Mouse (Mus musculus) intestine, embryonic 16.5 days (tissue): ENCODE data around the gene Taf9b. TPM values are rescaled to one million over a fixed set of nuclear protein-coding genes. Genes with fewer than 3 reads are reported as not detected.
A peak's percentile ranks its signal among the peaks of the same experiment; 100 is the strongest.
"Not testable (repeated sequence)": the region's sequence is repeated elsewhere in the genome, so short reads cannot be mapped to it uniquely, and the experiment has no call there.

Experiments
- ATAC-seq: fragments of 200-750 bp; cut with Nextera tagmentation; 2 replicates; pipeline ENCODE4 v1.8.0; 2017; ENCODE audit warnings: moderate TSS enrichment, moderate library complexity
- H3K27ac ChIP-seq: fragments of 300-500 bp; sonication (generic); 2 replicates; pipeline ENCODE4 v1.5.1; 2014; ENCODE audit warnings: mild to moderate bottlenecking, low read length
- H3K27me3 ChIP-seq: fragments of 300-500 bp; sonication (generic); replicated peaks from 2 replicates; pipeline ENCODE4 v1.6.1; 2014; ENCODE audit warnings: low read length, control low read depth, mixed read lengths; ENCODE audit not compliant: control insufficient read depth, insufficient read depth
- H3K36me3 ChIP-seq: fragments of 300-500 bp; sonication (generic); 2 replicates; pipeline ENCODE4 v1.6.1; 2014; ENCODE audit warnings: low read length, control low read depth; ENCODE audit not compliant: control insufficient read depth, insufficient read depth
- H3K4me1 ChIP-seq: fragments of 300-500 bp; sonication (generic); 2 replicates; pipeline ENCODE4 v1.6.1; 2014; ENCODE audit warnings: low read length, control low read depth, mixed read lengths; ENCODE audit not compliant: control insufficient read depth, insufficient read depth
- H3K4me2 ChIP-seq: fragments of 300-500 bp; sonication (generic); 2 replicates; pipeline ENCODE4 v1.6.1; 2014; ENCODE audit warnings: low read depth, low read length, control low read depth
- H3K4me3 ChIP-seq: fragments of 300-500 bp; sonication (generic); 2 replicates; pipeline ENCODE4 v1.5.1; 2014; ENCODE audit warnings: mild to moderate bottlenecking, low read length
- H3K9ac ChIP-seq: fragments of 300-500 bp; sonication (generic); 2 replicates; pipeline ENCODE4 v1.6.1; 2014; ENCODE audit warnings: low read depth, low read length
- H3K9me3 ChIP-seq: fragments of 300-500 bp; sonication (generic); 2 replicates; pipeline ENCODE4 v1.6.1; 2016; ENCODE audit warnings: low read length, control low read depth; ENCODE audit not compliant: control insufficient read depth
- WGBS: fragments of 180-500 bp; shearing (Covaris S2); extraction: QIAGEN DNeasy Blood & Tissue Kit; methylation state at CpG from one replicate; pipeline ENCODE4 v1.1.7; 2014; 5-methylcytosine and 5-hydroxymethylcytosine counted together
- polyA plus RNA-seq: library from polyadenylated mRNA; unstranded; fragments of >200 nt; fragmentation: Nextera tagmentation; extraction: Ambion mirVana; gene quantifications from 2 replicates; pipeline ENCODE4 v1.2.1, GENCODE M21; 2015

Gene Taf9b
- 8.5 and 9.1 TPM in 2 replicates for polyA plus RNA-seq

DNA sequence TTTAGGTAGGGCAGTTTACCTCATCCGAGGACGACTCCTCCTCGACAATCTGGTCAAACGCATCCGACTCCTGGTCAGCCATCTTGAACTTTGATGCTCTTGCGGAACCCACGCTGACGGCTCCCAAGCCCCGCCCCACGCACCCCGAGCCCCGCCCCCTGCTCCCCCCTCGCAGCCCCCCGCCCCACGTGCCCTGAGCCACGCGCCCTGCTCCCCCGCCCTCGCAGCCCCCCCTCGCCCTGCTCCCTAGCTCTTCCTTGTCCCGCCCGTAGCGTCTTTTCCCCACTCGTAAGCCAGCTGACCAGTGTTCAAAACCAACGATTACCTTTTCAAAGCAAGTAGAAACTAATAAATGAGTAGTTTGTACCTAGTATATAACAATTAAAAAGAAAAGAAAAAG is at the start of gene Taf9b:
Gene Taf9b (minus strand): TSS at position 101 of the 400 bp plus-strand sequence.
- ATAC-seq = no peak
- no peaks in the 10 kb centered on the region for H3K27me3 ChIP-seq
- peak within 1 kb of the TSS; percentile 74; the same call in 1 of the 2 replicates for H3K9ac ChIP-seq
- no peaks in the 10 kb centered on the region; the same call in 1 of the 2 replicates for H3K9me3 ChIP-seq
- H3K4me3 ChIP-seq = peak within 1 kb of the TSS; percentile 66
- no peaks in the 10 kb centered on the region for H3K4me1 ChIP-seq
- 97% methylated on average over 16 of the region's 25 CpGs for WGBS
- no peaks in the 10 kb centered on the region for H3K36me3 ChIP-seq
- H3K4me2 ChIP-seq = peak within 1 kb of the TSS; percentile 49
- H3K27ac ChIP-seq = no peak within 1 kb of the TSS

DNA sequence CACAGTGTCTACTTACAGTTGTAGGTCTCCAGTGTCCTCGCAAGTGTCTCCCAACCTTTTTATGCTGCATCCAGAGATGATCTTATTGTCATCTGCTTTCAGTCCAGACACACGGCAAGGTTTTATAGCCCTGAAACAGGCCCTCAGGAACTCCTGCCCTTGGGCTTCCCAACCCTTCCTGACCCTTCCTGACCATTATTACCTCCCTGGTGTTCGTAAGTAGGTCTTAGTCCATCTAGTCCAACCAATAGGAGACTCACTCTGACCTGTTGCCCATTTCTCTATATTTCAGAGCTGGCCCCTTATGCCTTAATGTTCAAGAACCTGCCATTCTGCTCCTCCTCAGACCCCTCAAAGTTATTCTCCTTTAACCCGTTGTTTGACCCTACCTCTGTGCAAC is 34.3 kb upstream of the Taf9b start, which contains the start of gene Fnd3c2:
Gene Fnd3c2 (minus strand): TSS at position 101 of the 400 bp plus-strand sequence.
- no peaks in the 10 kb centered on the region for H3K36me3 ChIP-seq
- WGBS = 80% methylated on average over 4 of the region's 4 CpGs
- no peak within 1 kb of the TSS for H3K4me2 ChIP-seq
- H3K4me1 ChIP-seq = no peaks in the 10 kb centered on the region
- no peak within 1 kb of the TSS for H3K4me3 ChIP-seq
- no peak for ATAC-seq
- no peaks in the 10 kb centered on the region for H3K27me3 ChIP-seq
- H3K9me3 ChIP-seq = no peaks in the 10 kb centered on the region
- H3K27ac ChIP-seq = no peak within 1 kb of the TSS
- no peak within 1 kb of the TSS for H3K9ac ChIP-seq

DNA sequence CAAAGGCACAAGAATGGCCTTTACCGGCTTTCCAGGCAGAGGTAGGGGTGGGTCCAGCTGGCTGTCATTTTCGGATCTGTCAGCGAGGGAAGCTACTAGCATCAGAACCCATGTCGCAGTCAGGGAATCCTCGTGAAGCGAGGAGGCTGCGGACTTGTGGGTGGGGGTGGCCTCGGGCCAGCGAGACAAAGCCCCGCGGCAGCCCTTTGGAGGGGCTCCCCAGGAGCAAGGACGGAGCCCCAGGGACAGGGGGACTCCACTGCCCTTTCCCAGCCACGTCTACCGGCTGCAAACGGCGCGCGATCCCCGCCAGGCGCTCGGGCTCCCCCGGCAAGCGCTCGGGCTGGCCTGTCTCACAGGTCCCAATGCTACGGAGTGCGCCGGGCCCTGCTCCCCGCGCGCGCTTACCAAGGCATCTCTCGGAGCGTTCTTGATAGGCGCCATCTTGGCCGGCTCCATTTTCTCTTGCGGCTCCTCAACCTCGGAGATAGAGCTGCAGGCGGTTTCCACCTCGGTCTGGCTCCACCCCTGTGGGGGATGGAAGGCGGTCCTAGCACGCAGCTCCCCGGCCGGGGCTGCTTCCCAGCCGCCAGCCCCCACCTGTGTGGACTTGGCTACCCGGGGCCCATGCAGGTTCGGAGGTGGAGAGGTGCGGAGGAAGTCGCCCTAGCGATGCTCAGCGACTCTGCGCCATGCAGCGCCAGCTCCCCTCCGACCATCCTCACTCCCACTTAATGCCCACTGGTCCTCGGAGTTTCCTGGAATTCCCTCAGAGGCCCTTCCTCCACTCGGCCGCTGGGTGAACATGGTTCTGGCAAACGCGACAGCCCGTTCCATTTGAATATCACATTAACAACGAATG is 1.6 kb downstream of the Taf9b start:
- H3K4me3 ChIP-seq = peak overlapping the region; percentile 66
- ATAC-seq = peak; percentile 97
- peak overlapping the region; percentile 74 for H3K9ac ChIP-seq
- WGBS = 12% methylated on average over 54 of the region's 60 CpGs
- no peaks in the 10 kb centered on the region for H3K27me3 ChIP-seq
- no peaks in the 10 kb centered on the region for H3K36me3 ChIP-seq
- H3K9me3 ChIP-seq = no peaks in the 10 kb centered on the region; the same call in 1 of the 2 replicates
- H3K27ac ChIP-seq = no peak overlapping the region; the same call in 1 of the 2 replicates
- peak overlapping the region; percentile 49 for H3K4me2 ChIP-seq
- no peaks in the 10 kb centered on the region for H3K4me1 ChIP-seq

DNA sequence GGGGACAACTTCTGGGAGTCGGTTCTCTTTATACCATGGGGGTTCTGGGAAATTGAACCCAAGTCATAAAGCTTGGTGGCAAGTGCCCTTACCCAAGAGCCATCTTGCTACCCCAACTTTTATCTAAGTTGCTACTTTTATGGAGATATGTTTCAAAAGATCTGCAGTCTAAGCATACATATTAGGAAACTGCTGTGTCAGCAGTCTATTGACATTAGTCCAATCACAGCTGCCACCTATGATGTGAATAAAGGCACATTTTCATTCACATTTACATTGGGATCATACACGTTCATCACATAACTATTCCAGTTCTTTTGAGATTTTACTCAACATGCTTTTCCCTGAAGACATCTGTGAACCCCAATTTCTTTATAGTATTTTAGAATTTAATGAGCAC is 11.9 kb downstream of the Taf9b start:
- no peak overlapping the region for H3K4me3 ChIP-seq
- 82% methylated on average over 2 of the region's 2 CpGs for WGBS
- H3K9ac ChIP-seq = no peak overlapping the region
- H3K27me3 ChIP-seq = no peaks in the 10 kb centered on the region
- no peaks in the 10 kb centered on the region for H3K9me3 ChIP-seq
- H3K4me2 ChIP-seq = no peak overlapping the region
- H3K27ac ChIP-seq = no peak overlapping the region
- no peak for ATAC-seq
- no peaks in the 10 kb centered on the region for H3K36me3 ChIP-seq
- H3K4me1 ChIP-seq = no peaks in the 10 kb centered on the region

DNA sequence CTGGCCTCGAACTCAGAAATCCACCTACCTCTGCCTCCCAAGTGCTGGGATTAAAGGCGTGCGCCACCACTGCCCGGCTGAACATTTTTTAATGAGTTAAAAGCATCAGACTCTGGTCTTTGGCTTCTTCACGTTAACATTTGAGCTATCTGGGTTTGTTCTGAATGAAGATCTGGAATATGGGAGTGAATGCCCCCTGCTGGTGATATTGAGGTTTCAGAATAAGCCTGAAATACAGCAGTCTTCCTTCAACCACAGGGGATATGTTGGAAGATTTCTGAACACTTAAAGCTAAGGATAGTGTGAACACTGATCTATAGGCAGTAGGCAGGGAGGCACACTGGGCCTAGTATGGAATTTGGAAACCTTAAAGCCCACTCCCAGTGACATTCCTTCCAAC is 22.1 kb downstream of the Taf9b start:
- Histone ChIP-seq H3K36me3 (no peaks in the 10 kb centered on the region), H3K27me3 (no peaks in the 10 kb centered on the region), H3K4me2 (no peak overlapping the region), H3K27ac (no peak overlapping the region), H3K9me3 (no peaks in the 10 kb centered on the region), H3K9ac (no peak overlapping the region), H3K4me1 (no peaks in the 10 kb centered on the region), H3K4me3 (no peak overlapping the region)
- WGBS = 82% methylated on average over 5 of the region's 5 CpGs
- no peak for ATAC-seq

DNA sequence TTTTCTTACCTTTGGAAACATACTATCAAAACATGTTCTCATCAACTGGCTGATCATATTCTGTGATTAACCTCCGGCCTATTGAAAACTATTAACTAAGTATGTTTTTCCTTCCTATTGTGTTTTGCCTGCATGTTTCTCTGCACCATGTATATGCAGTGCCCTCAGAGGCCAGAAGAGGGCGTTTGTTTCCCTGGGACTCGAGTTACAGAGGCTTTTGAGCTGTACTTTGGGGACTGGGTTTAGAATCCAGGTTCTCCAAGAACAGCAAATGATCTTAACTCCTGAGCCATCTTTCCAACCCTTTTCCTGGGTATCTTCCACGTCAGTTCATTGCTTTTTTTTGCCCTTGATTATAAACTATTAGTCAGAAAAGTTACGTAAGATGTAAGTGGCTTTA is 23.6 kb downstream of the Taf9b start:
- H3K9me3 ChIP-seq = no peaks in the 10 kb centered on the region
- WGBS = 67% methylated on average over 5 of the region's 5 CpGs
- no peaks in the 10 kb centered on the region for H3K27me3 ChIP-seq
- H3K4me2 ChIP-seq = no peak overlapping the region
- H3K27ac ChIP-seq = no peak overlapping the region
- no peak overlapping the region for H3K9ac ChIP-seq
- no peak overlapping the region for H3K4me3 ChIP-seq
- H3K36me3 ChIP-seq = no peaks in the 10 kb centered on the region
- H3K4me1 ChIP-seq = no peaks in the 10 kb centered on the region
- no peak for ATAC-seq

DNA sequence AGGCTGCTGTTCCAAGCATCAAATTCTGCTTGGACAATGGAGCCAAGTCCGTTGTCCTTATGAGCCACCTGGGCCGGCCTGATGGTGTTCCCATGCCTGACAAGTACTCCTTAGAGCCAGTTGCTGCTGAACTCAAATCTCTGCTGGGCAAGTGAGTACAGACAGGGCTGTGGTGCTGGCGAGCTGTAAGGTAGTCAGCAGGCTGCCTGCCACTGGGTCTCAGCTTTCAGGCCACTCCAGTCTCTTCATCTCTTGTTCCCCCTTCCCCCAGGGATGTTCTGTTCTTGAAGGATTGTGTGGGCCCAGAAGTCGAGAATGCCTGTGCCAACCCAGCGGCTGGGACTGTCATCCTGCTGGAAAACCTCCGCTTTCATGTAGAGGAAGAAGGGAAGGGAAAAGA is 26.6 kb downstream of the Taf9b start:
- H3K4me3 ChIP-seq, H3K4me1 ChIP-seq, H3K27me3 ChIP-seq, H3K9me3 ChIP-seq, H3K4me2 ChIP-seq, H3K9ac ChIP-seq, H3K36me3 ChIP-seq, ATAC-seq, H3K27ac ChIP-seq: not testable (repeated sequence)
- 88% methylated on average over 5 of the region's 6 CpGs for WGBS

DNA sequence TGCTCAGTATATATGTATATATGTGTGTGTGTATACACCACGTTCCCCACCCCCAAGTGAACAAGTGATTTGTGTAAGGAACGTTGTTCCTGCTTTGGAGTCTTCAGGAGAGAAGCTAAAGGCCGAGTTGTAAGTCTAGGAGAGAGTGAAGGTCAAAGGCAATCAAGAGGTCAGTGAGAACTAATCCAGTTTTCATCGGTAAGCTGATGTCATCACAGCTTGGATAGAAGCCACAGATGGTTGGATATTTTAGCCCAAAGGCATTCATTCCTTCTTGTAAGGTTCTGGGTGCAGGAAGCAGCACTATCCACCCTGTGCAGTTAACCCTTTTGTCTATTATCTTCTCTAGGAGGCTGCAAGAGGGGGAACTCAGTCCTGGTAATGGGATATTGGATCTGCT is 30.9 kb downstream of the Taf9b start:
- Histone ChIP-seq H3K4me3 (peak overlapping the region; percentile 59), H3K4me1 (0 out of 2 replicates have a peak, but pooled peaks cover 5% of the 10 kb centered on the region), H3K27ac (no peak overlapping the region), H3K9me3 (no peaks in the 10 kb centered on the region), H3K9ac (no peak overlapping the region), H3K36me3 (no peaks in the 10 kb centered on the region), H3K4me2 (peak overlapping the region; percentile 62; the same call in 1 of the 2 replicates), H3K27me3 (no peaks in the 10 kb centered on the region)
- no peak for ATAC-seq
- 26% methylated on average over 4 of the region's 4 CpGs for WGBS

DNA sequence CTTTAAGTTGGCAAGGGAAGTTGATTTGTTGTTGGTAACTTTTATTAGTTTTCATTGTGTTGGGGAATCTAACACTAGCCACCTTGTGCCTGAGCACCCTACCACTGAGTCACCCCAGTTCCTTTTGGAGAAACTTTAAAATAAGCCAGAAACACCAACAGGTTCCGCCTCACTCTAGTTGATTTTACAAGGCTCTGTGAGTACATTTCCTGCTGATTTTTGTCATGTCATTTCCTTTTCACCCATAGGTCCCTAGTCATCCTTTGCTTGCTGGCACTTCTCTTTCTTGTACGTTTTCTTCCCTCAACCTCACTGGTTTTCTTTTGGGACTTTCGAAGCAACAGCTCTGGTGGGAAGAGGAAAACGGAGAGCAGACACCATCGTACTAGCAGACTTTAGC is 31.6 kb downstream of the Taf9b start:
- no peaks in the 10 kb centered on the region for H3K36me3 ChIP-seq
- whole genome bisulfite sequencing = 45% methylated on average over 5 of the region's 5 CpGs
- 0 out of 2 replicates have a peak, but pooled peaks cover 5% of the 10 kb centered on the region for H3K4me1 ChIP-seq
- peak overlapping the region; percentile 62 for H3K4me2 ChIP-seq
- peak overlapping the region; percentile 59 for H3K4me3 ChIP-seq
- no peak for ATAC-seq
- no peaks in the 10 kb centered on the region for H3K9me3 ChIP-seq
- no peak overlapping the region for H3K27ac ChIP-seq
- no peaks in the 10 kb centered on the region for H3K27me3 ChIP-seq
- H3K9ac ChIP-seq = peak overlapping the region; percentile 71
